Mouse (Mus musculus): ENCODE data around the gene Chmp2a.

The Chmp2a gene

DNA sequence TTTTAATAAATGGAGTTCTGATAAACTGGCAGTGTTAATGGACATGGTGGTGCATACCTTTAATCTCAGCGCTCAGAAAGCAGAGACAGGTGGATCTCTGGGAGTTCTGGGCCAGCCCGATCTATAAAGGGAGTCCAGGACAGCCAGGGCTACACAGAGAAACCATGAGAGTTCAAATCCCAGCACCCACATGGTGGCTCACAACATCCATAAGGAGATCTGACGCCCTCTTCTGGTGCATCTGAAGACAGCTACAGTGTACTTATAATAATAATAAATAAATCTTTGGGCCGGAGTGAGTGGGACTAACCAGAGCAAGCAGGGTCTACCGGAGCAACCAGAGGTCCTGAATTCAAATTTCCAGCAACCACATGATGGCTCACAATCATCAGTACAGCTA is 31.2 kb downstream of the Chmp2a start:
- DNase-seq (ENCODE audit: extremely low spot score, low read depth, low spot score), result no peak

DNA sequence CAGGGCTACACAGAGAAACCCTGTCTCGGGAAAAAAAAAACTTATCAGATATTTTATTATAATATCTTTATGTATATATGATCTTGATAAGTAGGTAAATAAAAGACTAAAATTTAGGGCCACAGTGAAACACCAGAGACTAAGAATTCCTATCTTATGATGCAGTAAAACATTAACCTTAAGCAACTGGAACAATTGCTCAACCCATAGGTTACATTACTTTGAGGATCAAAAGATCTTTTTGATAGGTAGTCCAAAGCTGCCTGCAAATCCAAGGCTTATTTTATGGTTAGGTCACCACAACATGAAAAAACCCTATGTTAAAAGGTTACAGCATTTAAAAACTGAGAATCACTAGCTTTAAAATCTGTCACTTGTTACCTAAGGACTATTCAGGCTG is 33.0 kb downstream of the Chmp2a start:
- no peak for DNase-seq (ENCODE audit: extremely low spot score, low read depth, low spot score)

DNA sequence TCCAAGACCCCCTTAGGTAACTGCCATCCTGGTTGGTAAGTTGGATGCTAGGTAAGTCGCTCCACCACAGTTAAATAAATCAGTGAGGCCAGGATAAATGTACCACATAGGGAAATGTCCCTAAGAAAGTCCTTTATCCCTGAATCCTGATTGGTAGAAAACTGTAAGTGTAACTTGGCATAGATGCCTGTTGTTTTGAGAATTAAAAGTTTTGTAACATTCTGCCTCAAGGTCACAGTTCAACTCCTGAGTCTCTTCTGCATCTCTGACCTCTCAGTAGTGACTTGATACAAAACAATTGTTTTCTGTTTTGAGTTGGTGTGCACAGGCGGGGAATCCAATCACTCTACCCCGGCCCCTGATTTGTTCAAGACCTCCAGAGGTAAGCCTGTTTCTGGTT is 35.8 kb downstream of the Chmp2a start, which contains the start of gene Trim28:
TSS of gene Trim28 (plus strand) at position 264 of the 400 bp plus-strand sequence.
- no peak for DNase-seq (ENCODE audit: extremely low spot score, low read depth, low spot score)

DNA sequence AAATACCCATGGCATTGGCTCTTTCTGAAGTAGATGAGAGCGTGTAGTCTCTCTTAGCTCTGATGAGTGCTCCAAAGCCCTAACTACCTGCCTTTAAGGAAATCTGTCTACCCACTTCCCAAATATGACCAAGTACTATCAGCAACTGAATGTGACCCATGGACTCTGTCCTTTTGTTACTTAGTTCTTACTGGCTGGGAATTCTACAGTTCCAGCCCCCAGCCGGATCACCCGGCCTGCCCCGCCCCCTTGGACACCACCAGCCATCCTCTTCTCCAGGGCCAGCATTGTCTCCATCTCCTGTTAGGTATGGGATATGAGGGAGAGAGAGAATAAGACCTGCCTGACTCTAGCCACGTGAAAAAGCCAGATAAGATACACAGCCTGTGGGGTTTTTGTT is 36.6 kb downstream of the Chmp2a start, which contains the start of gene Slc27a5:
TSS of gene Slc27a5 (minus strand) at position 140 of the 400 bp plus-strand sequence.
- no peak for DNase-seq (ENCODE audit: extremely low spot score, low read depth, low spot score)

DNA sequence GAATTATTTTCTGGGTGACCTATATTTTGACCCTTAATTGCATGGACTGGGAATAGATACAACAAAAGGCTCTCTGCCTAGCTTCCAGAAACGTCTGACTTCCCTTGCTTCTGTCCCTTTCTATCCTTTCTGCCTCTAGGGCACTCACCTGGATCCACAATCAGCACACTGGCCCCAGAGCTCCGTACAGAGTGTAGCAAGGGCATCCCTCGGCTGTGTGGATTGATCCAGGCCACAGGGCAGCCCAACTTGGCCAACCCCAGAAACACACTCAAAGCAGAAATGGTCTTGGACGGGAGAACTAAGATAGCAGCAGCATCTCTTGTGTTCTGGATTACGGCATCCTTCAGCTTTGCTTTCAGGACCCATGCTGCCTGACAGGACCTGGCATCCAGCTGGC is 37.4 kb downstream of the Chmp2a start:
- no peak for DNase-seq (ENCODE audit: extremely low spot score, low read depth, low spot score)

DNA sequence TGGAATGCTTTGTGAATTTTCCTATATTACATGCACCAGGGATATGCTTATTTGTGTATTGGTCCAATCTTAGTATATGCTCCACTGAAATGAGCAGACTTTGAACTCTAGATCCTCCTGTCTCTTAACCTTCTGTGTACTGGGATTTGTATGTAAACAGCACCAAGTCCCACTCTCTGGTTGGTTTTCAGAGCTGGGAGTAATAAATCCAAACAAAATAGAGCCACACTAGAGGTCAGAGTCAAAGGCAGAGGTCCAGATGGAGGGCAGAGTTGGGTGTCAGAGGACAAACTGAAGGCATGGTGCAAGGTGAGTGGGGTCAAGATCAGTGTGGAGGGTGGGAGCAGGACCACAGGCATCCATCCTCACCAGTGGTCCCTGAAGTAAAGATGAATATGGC is 38.7 kb downstream of the Chmp2a start:
- DNase-seq (ENCODE audit: extremely low spot score, low read depth, low spot score), result no peak

DNA sequence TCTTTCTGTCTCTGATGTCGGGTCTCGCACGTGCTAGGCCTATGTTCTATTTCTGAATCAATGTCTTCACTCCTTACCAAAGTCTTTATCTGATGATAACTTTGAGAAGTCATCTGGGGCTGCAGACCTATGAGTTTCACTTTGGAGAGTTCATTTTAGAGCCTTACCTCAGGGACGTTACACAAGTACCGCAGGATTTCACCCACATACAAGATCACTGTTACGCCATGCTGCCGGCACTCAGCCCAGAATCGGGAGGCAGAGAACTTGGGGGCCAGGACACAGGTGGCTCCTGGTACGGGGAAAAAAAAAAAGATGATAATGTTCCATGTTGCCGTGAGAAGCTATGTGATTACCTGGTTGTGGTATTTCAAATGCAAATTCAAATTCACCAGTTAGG is 41.5 kb downstream of the Chmp2a start:
- no peak for DNase-seq (ENCODE audit: extremely low spot score, low read depth, low spot score)

DNA sequence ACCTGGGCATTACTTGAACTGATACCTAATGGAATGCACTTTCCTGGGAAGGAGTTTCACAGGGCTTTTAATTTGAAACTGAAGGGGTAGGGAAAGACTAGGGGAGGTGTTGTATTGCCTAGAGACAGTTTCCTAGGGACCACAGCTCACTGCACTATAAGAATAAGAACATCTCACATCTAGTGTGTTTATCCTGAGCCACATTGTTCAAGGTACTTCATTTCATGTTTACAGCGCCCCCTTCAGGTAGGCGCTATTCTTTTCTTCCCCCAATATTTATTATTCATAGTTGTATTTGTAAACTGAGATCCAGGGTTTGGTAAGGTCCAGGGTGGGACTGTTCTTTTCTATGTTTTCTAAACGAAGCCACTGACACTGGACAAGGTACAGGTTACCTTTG is 42.4 kb downstream of the Chmp2a start:
- DNase-seq (ENCODE audit: extremely low spot score, low read depth, low spot score), result no peak

DNA sequence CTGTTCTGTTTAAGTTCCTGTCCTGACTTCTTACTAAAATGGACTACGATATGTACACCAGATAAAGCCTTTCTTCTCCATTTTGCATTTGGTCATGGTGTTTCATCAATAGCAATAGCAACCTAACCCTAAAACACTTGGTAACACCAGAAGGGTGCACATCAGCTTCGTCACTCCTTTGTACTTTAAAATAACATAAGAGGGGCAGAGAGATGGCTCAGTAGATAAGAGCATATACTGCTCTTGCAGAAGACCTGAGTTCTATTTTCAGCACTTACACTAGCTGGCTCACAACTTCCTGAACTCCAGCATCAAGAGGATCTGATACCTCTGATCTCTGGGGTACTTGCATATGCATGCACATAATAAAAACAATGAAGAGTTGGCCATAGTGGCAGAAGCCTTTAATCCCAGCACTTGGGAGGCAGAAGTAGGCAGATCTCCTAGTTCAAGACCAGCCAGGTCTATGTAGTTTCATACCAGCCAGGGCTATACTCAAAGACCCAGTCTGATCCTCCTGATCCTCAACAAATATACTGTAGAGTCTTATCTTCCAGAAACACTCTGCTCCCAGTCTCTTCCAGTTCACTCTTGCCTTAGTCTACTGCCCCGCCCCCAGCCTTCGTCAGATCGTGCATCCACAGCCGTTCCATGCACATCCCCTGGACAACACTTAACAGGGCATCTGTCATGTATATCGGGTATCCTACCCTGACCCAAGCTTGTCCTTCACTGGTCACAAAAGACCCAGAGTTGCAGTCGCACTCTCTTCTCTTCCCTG is 47.0 kb downstream of the Chmp2a start:
- no peak for DNase-seq (ENCODE audit: extremely low spot score, low read depth, low spot score)

DNA sequence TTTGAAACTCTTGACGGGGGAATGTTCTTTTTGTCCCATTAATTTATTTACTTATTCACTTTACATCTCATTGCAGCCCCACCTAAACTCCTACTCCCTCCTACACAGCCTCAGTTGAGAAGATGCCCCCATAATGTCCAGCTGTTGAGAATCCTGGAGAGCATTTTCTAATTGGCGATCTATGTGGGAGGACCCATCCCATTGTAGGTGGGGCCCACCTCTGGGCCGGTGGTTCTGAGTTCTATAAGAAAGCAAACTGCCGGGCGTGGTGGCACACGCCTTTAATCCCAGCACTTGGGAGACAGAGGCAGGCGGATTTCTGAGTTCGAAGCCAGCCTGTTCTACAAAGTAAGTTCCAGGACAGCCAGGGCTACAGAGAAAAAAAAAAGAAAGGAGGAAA is 47.7 kb downstream of the Chmp2a start:
- DNase-seq (ENCODE audit: extremely low spot score, low read depth, low spot score), result no peak

DNA sequence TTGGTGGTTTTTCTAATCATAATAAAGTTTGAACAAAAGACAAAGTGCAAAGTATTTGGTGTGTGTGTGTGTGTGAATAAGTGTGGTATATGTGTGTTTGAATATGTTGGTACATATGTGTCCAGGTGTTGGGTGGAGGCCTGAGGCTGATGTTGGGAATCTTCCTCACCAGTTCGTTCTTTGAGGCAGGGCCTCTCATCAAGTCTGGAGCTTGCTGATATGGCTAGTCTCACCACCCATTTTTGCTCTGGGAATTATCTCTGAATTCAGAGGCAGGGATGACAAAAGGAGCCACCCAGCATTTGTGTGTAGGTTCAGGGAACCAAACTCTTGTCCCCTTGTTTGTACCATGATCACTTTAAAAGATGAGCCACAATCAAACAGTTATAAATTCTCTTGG is 48.9 kb downstream of the Chmp2a start:
- DNase-seq (ENCODE audit: extremely low spot score, low read depth, low spot score), result no peak
